Mouse (Mus musculus): ENCODE results near the gene Cdc42bpg. TPM values are rescaled to one million over a fixed set of nuclear protein-coding genes. Genes with fewer than 3 reads are reported as not detected.

Gene Cdc42bpg
- polyA plus RNA-seq, 1 experiment from 2014 or later: 0.43 TPM

- no peak overlapping the region for H3K4me2 ChIP-seq (ENCODE audit: low read depth, low read length)
- no peak overlapping the region for H3K9ac ChIP-seq (replicated peaks; ENCODE audit: low read length)
- H3K27ac ChIP-seq (replicated peaks; ENCODE audit: low read depth, low read length): no peak overlapping the region
- DNase-seq (ENCODE audit: low spot score) (no peak), ATAC-seq (replicated peaks; ENCODE audit: insufficient number of reproducible peaks, low FRiP score, low TSS enrichment, low read depth) (no peak)
- 91% methylated on average over 5 of the region's 5 CpGs for WGBS
- H3K9me3 ChIP-seq (replicated peaks; ENCODE audit: control insufficient read depth, low read length): no peaks in the 10 kb centered on the region
- H3K4me3 ChIP-seq (ENCODE audit: low read depth, low read length): no peak overlapping the region
- no peaks in the 10 kb centered on the region for H3K4me1 ChIP-seq (ENCODE audit: control insufficient read depth, insufficient read depth, low read length)
- no peaks in the 10 kb centered on the region for H3K27me3 ChIP-seq (ENCODE audit: control insufficient read depth, insufficient read depth, low read length)
- H3K36me3 ChIP-seq (replicated peaks; ENCODE audit: control insufficient read depth, insufficient read depth, low read depth, low read length): peaks cover 12% of the 10 kb centered on the region
These were observed 9.6 kb upstream of the Cdc42bpg start for GRCm38 (mm10) chr19:6296551-6297210.

DNA sequence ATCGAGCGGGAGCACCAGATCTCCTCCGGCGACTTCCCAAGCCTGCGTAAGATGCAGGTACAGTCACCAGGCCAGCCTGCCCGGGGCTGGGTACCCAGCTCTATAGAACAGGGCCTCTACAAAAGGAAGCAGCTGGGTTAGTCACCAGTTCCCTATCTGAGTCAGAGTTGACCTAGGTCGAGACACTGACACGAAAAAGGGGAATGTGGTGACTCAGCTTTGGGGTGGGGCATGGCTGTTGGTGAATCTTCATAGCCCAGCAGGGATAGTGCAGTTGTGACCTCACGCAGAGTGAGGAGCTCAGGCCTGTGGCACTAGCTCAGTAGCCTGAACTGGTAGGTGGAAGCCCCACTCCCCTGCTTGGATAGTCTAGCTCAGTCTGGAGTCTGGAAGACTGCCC is 8.6 kb upstream of the Cdc42bpg start:
- Histone ChIP-seq H3K4me3 (ENCODE audit: low read depth, low read length) (no peak overlapping the region), H3K9ac (replicated peaks; ENCODE audit: low read length) (no peak overlapping the region), H3K4me1 (ENCODE audit: control insufficient read depth, insufficient read depth, low read length) (no peaks in the 10 kb centered on the region), H3K4me2 (ENCODE audit: low read depth, low read length) (no peak overlapping the region), H3K36me3 (replicated peaks; ENCODE audit: control insufficient read depth, insufficient read depth, low read depth, low read length) (peaks cover 12% of the 10 kb centered on the region), H3K27me3 (ENCODE audit: control insufficient read depth, insufficient read depth, low read length) (no peaks in the 10 kb centered on the region), H3K27ac (replicated peaks; ENCODE audit: low read depth, low read length) (no peak overlapping the region), H3K9me3 (replicated peaks; ENCODE audit: control insufficient read depth, low read length) (no peaks in the 10 kb centered on the region)
- ATAC-seq (replicated peaks; ENCODE audit: insufficient number of reproducible peaks, low FRiP score, low TSS enrichment, low read depth) (no peak), DNase-seq (ENCODE audit: low spot score) (no peak)
- WGBS: 91% methylated on average over 9 of the region's 9 CpGs

DNA sequence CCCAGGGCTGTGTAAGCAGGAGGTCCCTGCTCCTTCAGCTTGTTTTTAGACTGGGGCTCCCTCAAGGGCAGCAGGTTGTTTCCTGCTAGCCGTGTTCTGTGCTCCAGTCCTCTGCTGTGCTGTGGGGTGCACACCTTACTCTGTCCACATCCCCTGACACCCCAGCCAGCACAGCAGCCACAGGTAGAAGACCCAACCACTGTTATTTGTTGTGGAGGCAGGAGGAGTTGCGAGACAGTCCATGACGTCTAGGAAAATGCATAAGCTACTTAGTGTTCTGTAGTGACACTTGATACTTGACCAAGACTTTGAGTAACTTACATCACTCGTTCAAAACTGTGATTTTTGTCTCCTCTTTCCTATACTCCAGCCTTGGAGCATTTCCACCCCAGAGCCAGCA is 7.3 kb upstream of the Cdc42bpg start:
- Histone ChIP-seq H3K9ac (replicated peaks; ENCODE audit: low read length) (no peak overlapping the region; the same call in 1 of the 2 replicates), H3K27ac (replicated peaks; ENCODE audit: low read depth, low read length) (no peak overlapping the region), H3K4me1 (ENCODE audit: control insufficient read depth, insufficient read depth, low read length) (no peaks in the 10 kb centered on the region), H3K4me3 (ENCODE audit: low read depth, low read length) (no peak overlapping the region), H3K27me3 (ENCODE audit: control insufficient read depth, insufficient read depth, low read length) (no peaks in the 10 kb centered on the region), H3K4me2 (ENCODE audit: low read depth, low read length) (no peak overlapping the region), H3K36me3 (replicated peaks; ENCODE audit: control insufficient read depth, insufficient read depth, low read depth, low read length) (peaks cover 12% of the 10 kb centered on the region), H3K9me3 (replicated peaks; ENCODE audit: control insufficient read depth, low read length) (no peaks in the 10 kb centered on the region)
- DNase-seq (ENCODE audit: low spot score) (no peak), ATAC-seq (replicated peaks; ENCODE audit: insufficient number of reproducible peaks, low FRiP score, low TSS enrichment, low read depth) (no peak)
- WGBS: 73% methylated on average over 4 of the region's 4 CpGs

- H3K36me3 ChIP-seq (replicated peaks; ENCODE audit: control insufficient read depth, insufficient read depth, low read depth, low read length): peaks cover 12% of the 10 kb centered on the region
- 87% methylated on average over 7 of the region's 7 CpGs for WGBS
- no peak overlapping the region for H3K4me2 ChIP-seq (ENCODE audit: low read depth, low read length)
- H3K27ac ChIP-seq (replicated peaks; ENCODE audit: low read depth, low read length): no peak overlapping the region
- H3K9ac ChIP-seq (replicated peaks; ENCODE audit: low read length): no peak overlapping the region; the same call in 1 of the 2 replicates
- H3K4me1 ChIP-seq (ENCODE audit: control insufficient read depth, insufficient read depth, low read length): no peaks in the 10 kb centered on the region
- DNase-seq (ENCODE audit: low spot score) (no peak), ATAC-seq (replicated peaks; ENCODE audit: insufficient number of reproducible peaks, low FRiP score, low TSS enrichment, low read depth) (no peak)
- no peak overlapping the region for H3K4me3 ChIP-seq (ENCODE audit: low read depth, low read length)
- H3K27me3 ChIP-seq (ENCODE audit: control insufficient read depth, insufficient read depth, low read length): no peaks in the 10 kb centered on the region
- H3K9me3 ChIP-seq (replicated peaks; ENCODE audit: control insufficient read depth, low read length): no peaks in the 10 kb centered on the region
These were observed 6.6 kb upstream of the Cdc42bpg start for GRCm38 (mm10) chr19:6299450-6300267.

DNA sequence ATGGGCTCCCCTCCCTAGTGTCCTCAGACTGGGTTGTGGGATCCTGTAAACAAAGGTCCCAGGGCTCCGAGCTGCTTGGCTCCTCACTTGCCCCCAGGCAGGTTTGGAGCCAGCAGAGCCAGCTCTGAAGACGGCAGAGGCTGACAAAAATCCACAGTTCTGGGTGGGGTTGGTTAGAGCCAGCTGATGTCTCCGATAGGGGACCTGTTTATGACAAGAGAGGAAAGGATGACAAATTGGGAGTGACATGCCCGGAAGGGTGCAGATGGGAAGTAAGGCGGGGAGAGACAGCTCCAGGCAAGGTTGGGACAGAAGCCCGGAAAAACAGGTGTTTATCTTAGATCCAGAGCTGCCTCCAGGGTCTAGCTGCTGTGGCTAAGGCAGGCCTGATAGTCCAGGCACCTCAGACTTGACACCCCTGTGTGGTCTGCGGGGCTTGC is 5.8 kb upstream of the Cdc42bpg start:
- no peak overlapping the region for H3K27ac ChIP-seq (replicated peaks; ENCODE audit: low read depth, low read length)
- no peaks in the 10 kb centered on the region for H3K27me3 ChIP-seq (ENCODE audit: control insufficient read depth, insufficient read depth, low read length)
- H3K36me3 ChIP-seq (replicated peaks; ENCODE audit: control insufficient read depth, insufficient read depth, low read depth, low read length): peaks cover 8% of the 10 kb centered on the region
- ATAC-seq (replicated peaks; ENCODE audit: insufficient number of reproducible peaks, low FRiP score, low TSS enrichment, low read depth) (no peak), DNase-seq (ENCODE audit: low spot score) (no peak)
- 65% methylated on average over 7 of the region's 7 CpGs for whole genome bisulfite sequencing
- H3K4me3 ChIP-seq (ENCODE audit: low read depth, low read length): no peak overlapping the region
- H3K9me3 ChIP-seq (replicated peaks; ENCODE audit: control insufficient read depth, low read length): no peaks in the 10 kb centered on the region
- H3K4me1 ChIP-seq (ENCODE audit: control insufficient read depth, insufficient read depth, low read length): no peaks in the 10 kb centered on the region
- H3K4me2 ChIP-seq (ENCODE audit: low read depth, low read length): no peak overlapping the region
- no peak overlapping the region for H3K9ac ChIP-seq (replicated peaks; ENCODE audit: low read length)

DNA sequence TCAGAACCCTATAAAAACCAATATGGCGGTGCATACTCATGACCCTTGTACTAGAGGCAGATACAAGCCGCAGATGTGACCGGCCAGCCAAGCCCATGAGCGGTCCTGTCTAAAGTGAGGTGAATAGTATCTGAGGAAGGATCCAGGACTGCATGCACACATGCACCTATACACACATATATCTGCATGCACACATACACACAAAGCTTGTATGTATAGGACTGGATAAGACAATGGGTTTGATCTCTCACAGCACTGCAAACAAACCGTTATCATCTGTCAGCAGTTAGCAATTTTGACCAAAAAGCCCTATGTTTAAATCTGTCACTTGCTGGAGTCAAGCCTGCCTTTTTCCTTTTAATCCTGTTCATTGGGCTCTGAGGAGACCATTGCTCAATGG is 4.1 kb upstream of the Cdc42bpg start:
- H3K4me3 ChIP-seq (ENCODE audit: low read depth, low read length): no peak overlapping the region
- no peak for ATAC-seq (replicated peaks; ENCODE audit: insufficient number of reproducible peaks, low FRiP score, low TSS enrichment, low read depth)
- no peaks in the 10 kb centered on the region for H3K27me3 ChIP-seq (ENCODE audit: control insufficient read depth, insufficient read depth, low read length)
- H3K4me2 ChIP-seq (ENCODE audit: low read depth, low read length): no peak overlapping the region
- no peak overlapping the region for H3K9ac ChIP-seq (replicated peaks; ENCODE audit: low read length)
- DNase-seq (ENCODE audit: low spot score): no peak
- peaks cover 8% of the 10 kb centered on the region for H3K36me3 ChIP-seq (replicated peaks; ENCODE audit: control insufficient read depth, insufficient read depth, low read depth, low read length)
- WGBS: 91% methylated on average over 5 of the region's 5 CpGs
- no peak overlapping the region for H3K27ac ChIP-seq (replicated peaks; ENCODE audit: low read depth, low read length)
- no peaks in the 10 kb centered on the region; the same call in 1 of the 2 replicates for H3K4me1 ChIP-seq (ENCODE audit: control insufficient read depth, insufficient read depth, low read length)
- H3K9me3 ChIP-seq (replicated peaks; ENCODE audit: control insufficient read depth, low read length): no peaks in the 10 kb centered on the region

GRCm38 (mm10) chr19:6302522-6302921 is 3.7 kb upstream of the Cdc42bpg start:
- Histone ChIP-seq H3K9me3 (replicated peaks; ENCODE audit: control insufficient read depth, low read length) (no peaks in the 10 kb centered on the region), H3K27ac (replicated peaks; ENCODE audit: low read depth, low read length) (no peak overlapping the region), H3K36me3 (replicated peaks; ENCODE audit: control insufficient read depth, insufficient read depth, low read depth, low read length) (peaks cover 7% of the 10 kb centered on the region), H3K27me3 (ENCODE audit: control insufficient read depth, insufficient read depth, low read length) (no peaks in the 10 kb centered on the region), H3K4me3 (ENCODE audit: low read depth, low read length) (no peak overlapping the region), H3K4me2 (ENCODE audit: low read depth, low read length) (no peak overlapping the region), H3K9ac (replicated peaks; ENCODE audit: low read length) (no peak overlapping the region), H3K4me1 (ENCODE audit: control insufficient read depth, insufficient read depth, low read length) (no peaks in the 10 kb centered on the region; the same call in 1 of the 2 replicates)
- ATAC-seq (replicated peaks; ENCODE audit: insufficient number of reproducible peaks, low FRiP score, low TSS enrichment, low read depth) (no peak), DNase-seq (ENCODE audit: low spot score) (no peak)
- 50% methylated on average over 4 of the region's 4 CpGs for WGBS

- ATAC-seq (replicated peaks; ENCODE audit: insufficient number of reproducible peaks, low FRiP score, low TSS enrichment, low read depth) (no peak), DNase-seq (ENCODE audit: low spot score) (no peak)
- Histone ChIP-seq H3K4me2 (ENCODE audit: low read depth, low read length) (no peak overlapping the region), H3K4me1 (ENCODE audit: control insufficient read depth, insufficient read depth, low read length) (no peaks in the 10 kb centered on the region; the same call in 1 of the 2 replicates), H3K9ac (replicated peaks; ENCODE audit: low read length) (no peak overlapping the region), H3K9me3 (replicated peaks; ENCODE audit: control insufficient read depth, low read length) (no peaks in the 10 kb centered on the region), H3K4me3 (ENCODE audit: low read depth, low read length) (no peak overlapping the region), H3K27me3 (ENCODE audit: control insufficient read depth, insufficient read depth, low read length) (no peaks in the 10 kb centered on the region), H3K27ac (replicated peaks; ENCODE audit: low read depth, low read length) (no peak overlapping the region), H3K36me3 (replicated peaks; ENCODE audit: control insufficient read depth, insufficient read depth, low read depth, low read length) (no peaks in the 10 kb centered on the region; the same call in none of the 2 replicates)
- WGBS: 84% methylated on average over 6 of the region's 6 CpGs
These were observed 2.4 kb upstream of the Cdc42bpg start for GRCm38 (mm10) chr19:6303831-6304230.

Data from embryonic facial prominence, embryonic 11.5 days (tissue).